ENCODE assay signal across 17 mouse cellular contexts in the genomic region with DNA sequence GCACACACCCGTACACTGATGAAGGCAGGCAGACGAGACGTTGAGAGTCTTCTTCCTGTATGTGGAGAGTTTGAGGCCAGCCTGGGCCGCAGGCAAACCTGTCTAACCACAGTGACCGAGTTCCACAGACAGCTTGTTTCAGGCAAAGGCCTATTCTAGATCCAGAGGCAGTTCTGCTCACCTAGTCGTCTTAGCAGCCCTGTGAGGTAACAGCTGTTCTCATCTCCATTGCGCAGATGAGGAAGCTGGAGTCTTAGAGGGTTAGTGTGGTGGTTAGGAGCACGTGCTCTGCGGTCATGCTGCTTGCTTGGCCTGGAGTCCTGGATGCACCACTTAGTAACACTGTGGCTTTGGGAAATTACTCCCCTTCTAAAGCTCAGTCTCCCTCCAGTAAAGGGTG. TPM values are rescaled to one million over a fixed set of nuclear protein-coding genes. Genes with fewer than 3 reads are reported as not detected.
DNase-seq lines count a peak whose midpoint lies in the region; ATAC-seq and TF ChIP-seq lines count a peak whose summit lies in the region.
"Had no signal": no experiment of that assay in that cellular context is flagged by ENCODE, and none has a peak within 500 bp of the region (broad histone marks: within the 10 kb centered on the region; RNA-seq: fewer than 3 reads in every experiment).

No protein-coding gene starts in this region.

- 0 out of 2 replicates have a peak, but pooled peaks cover 5% of the 10 kb centered on the region for H3K4me1 ChIP-seq in kidney, embryonic 14.5 days (ENCODE audit: control insufficient read depth, insufficient read depth, low read length)
- H3K4me1 ChIP-seq: midbrain, embryonic 13.5 days had no signal

- ATAC-seq in megakaryocyte, adult 5-6 weeks (ENCODE audit: poor library complexity, severe bottlenecking), result peak; percentile 98
- no peak for ATAC-seq in cerebellum, adult (ENCODE audit: insufficient number of reproducible peaks, low FRiP score, low TSS enrichment)
- ATAC-seq in kidney, embryonic 14.5 days (ENCODE audit: low FRiP score, low TSS enrichment), result no peak
- ATAC-seq: activated CD4-positive, CD25-positive, alpha-beta regulatory T cell, adult 4 months; intestine, embryonic 16.5 days; midbrain, embryonic 13.5 days had no signal

- H3K27ac ChIP-seq in kidney, embryonic 14.5 days (ENCODE audit: low read depth, low read length), result no peak overlapping the region
- H3K27ac ChIP-seq: embryonic facial prominence, embryonic 13.5 days; hindbrain, embryonic 13.5 days; lung, embryonic 15.5 days; midbrain, embryonic 13.5 days; stomach, embryonic 15.5 days had no signal

- no peak for TF ChIP-seq CTCF in C2C12 (IDR thresholded peaks at IDR 0.05; ENCODE audit: control insufficient read depth, insufficient read depth, insufficient read length)

- no peaks in the 10 kb centered on the region for H3K36me3 ChIP-seq in C2C12 (ENCODE audit: control insufficient read depth, insufficient read depth)
- peaks cover 3% of the 10 kb centered on the region; the same call in 1 of the 2 replicates for H3K36me3 ChIP-seq in kidney, embryonic 14.5 days (ENCODE audit: control insufficient read depth, insufficient read depth, low read length)
- H3K36me3 ChIP-seq: lung, embryonic 15.5 days; stomach, embryonic 15.5 days had no signal

- no peaks in the 10 kb centered on the region for H3K79me3 ChIP-seq in C2C12 (ENCODE audit: low read depth)

- peak; percentile 22 for DNase-seq in 416B (ENCODE audit: low read depth)
- DNase-seq in thymus, postnatal 0 days (ENCODE audit: low spot score), result peak; percentile 71
- DNase-seq in left cerebral cortex, adult 8-10 months (ENCODE audit: low spot score in 2 of 2), result no peak
- DNase-seq: adrenal gland, postnatal 25 days; kidney, postnatal 10 days; liver had no signal

- no peak overlapping the region for H3K9ac ChIP-seq in kidney, embryonic 14.5 days (ENCODE audit: low read depth, low read length)
- H3K9ac ChIP-seq: embryonic facial prominence, embryonic 13.5 days; hindbrain, embryonic 13.5 days; lung, embryonic 15.5 days; midbrain, embryonic 13.5 days; stomach, embryonic 15.5 days had no signal

- H3K4me3 ChIP-seq in C2C12 (ENCODE audit: insufficient read depth, poor library complexity, severe bottlenecking), result no peak overlapping the region
- no peak overlapping the region for H3K4me3 ChIP-seq in kidney, embryonic 14.5 days (ENCODE audit: low read length)
- H3K4me3 ChIP-seq: embryonic facial prominence, embryonic 13.5 days; hindbrain, embryonic 13.5 days; lung, embryonic 15.5 days; midbrain, embryonic 13.5 days; stomach, embryonic 15.5 days had no signal

- H3K79me2 ChIP-seq in C2C12 (ENCODE audit: control insufficient read depth, insufficient read depth), result no peaks in the 10 kb centered on the region

- H3K9me3 ChIP-seq in kidney, embryonic 14.5 days (ENCODE audit: control insufficient read depth, low read length), result no peaks in the 10 kb centered on the region
- H3K9me3 ChIP-seq: embryonic facial prominence, embryonic 13.5 days; hindbrain, embryonic 13.5 days; lung, embryonic 15.5 days; midbrain, embryonic 13.5 days; stomach, embryonic 15.5 days had no signal

- no peaks in the 10 kb centered on the region for H3K27me3 ChIP-seq in C2C12 (ENCODE audit: control insufficient read depth, insufficient read depth, insufficient read length)
- H3K27me3 ChIP-seq in kidney, embryonic 14.5 days (ENCODE audit: control insufficient read depth, insufficient read depth, low read length), result no peaks in the 10 kb centered on the region
- H3K27me3 ChIP-seq: embryonic facial prominence, embryonic 13.5 days; hindbrain, embryonic 13.5 days; lung, embryonic 15.5 days; midbrain, embryonic 13.5 days; stomach, embryonic 15.5 days had no signal

- WGBS in kidney, embryonic 14.5 days, result 85% methylated on average over 9 of the region's 9 CpGs

- H3ac ChIP-seq in C2C12 (ENCODE audit: control insufficient read depth, insufficient read length, low read depth), result no peak overlapping the region

- no peak overlapping the region for H3K4me2 ChIP-seq in kidney, embryonic 14.5 days (replicated peaks; ENCODE audit: low read depth, low read length)
- H3K4me2 ChIP-seq: embryonic facial prominence, embryonic 13.5 days; hindbrain, embryonic 13.5 days; lung, embryonic 15.5 days; midbrain, embryonic 13.5 days; stomach, embryonic 15.5 days had no signal

TF ChIP-seq in C2C12, 6 proteins besides CTCF, POLR2A, EP300 and RAD21:
- TF ChIP-seq CEBPB (IDR thresholded peaks at IDR 0.05; ENCODE audit: low read depth), result no peak
- TF ChIP-seq MAX (IDR thresholded peaks at IDR 0.05), result peak; percentile 50
- TF ChIP-seq USF1 (IDR thresholded peaks at IDR 0.05; ENCODE audit: low read depth), result peak; percentile 36
- no peak for TF ChIP-seq MYOG (IDR thresholded peaks at IDR 0.05; ENCODE audit: control insufficient read depth, extremely low read depth, insufficient read length)
- TF ChIP-seq MYOD1 (IDR thresholded peaks at IDR 0.05; ENCODE audit: control insufficient read depth, insufficient read length, low read depth), result peak; percentile 53
- no peak for TF ChIP-seq FOSL1 (IDR thresholded peaks at IDR 0.05; ENCODE audit: insufficient read depth, low read length, poor library complexity, severe bottlenecking)

RNA-seq across cellular contexts. Expression of gene Myo1c, which starts 5.6 kb away (rescaled TPM):
- polyA plus RNA-seq in C2C12 (2012; fragmentation: generic; extraction: Trizol), result 166 TPM
- 21.2 and 28.4 TPM in 2 replicates for total RNA-seq in megakaryocyte, adult 5-6 weeks (2015)
- total RNA-seq in megakaryocyte, adult 5-6 weeks (2017), result 25.3 and 29.2 TPM in 2 replicates
- 16.1 and 19.0 TPM in 2 replicates for polyA plus RNA-seq in thymus, postnatal 0 days (2015; fragmentation: Nextera tagmentation; extraction: Ambion mirVana)
- polyA plus RNA-seq in kidney, embryonic 14.5 days (2014; fragmentation: Nextera tagmentation; extraction: Ambion mirVana), result 21.5 and 32.0 TPM in 2 replicates
- 10 to 100 TPM; 18.2 to 27.0 (median 21.2) TPM for total RNA-seq in left cerebral cortex, adult 8-10 months (2022)

RNA-seq across cellular contexts. Expression of gene Inpp5k, which starts 13.9 kb away (rescaled TPM):
- 8.9 TPM for polyA plus RNA-seq in C2C12 (2012; fragmentation: generic; extraction: Trizol)
- 76.2 and 79.9 TPM in 2 replicates for total RNA-seq in megakaryocyte, adult 5-6 weeks (2015)
- total RNA-seq in megakaryocyte, adult 5-6 weeks (2017), result 44.5 and 46.5 TPM in 2 replicates
- 56.9 and 63.9 TPM in 2 replicates for polyA plus RNA-seq in thymus, postnatal 0 days (2015; fragmentation: Nextera tagmentation; extraction: Ambion mirVana)
- polyA plus RNA-seq in kidney, embryonic 14.5 days (2014; fragmentation: Nextera tagmentation; extraction: Ambion mirVana), result 24.9 and 30.1 TPM in 2 replicates
- total RNA-seq in left cerebral cortex, adult 8-10 months (2022), result 10 to 100 TPM; 41.3 to 43.5 (median 42.5) TPM

RNA-seq across cellular contexts. Expression of gene Crk, which starts 34.4 kb away (rescaled TPM):
- polyA plus RNA-seq in C2C12 (2012; fragmentation: generic; extraction: Trizol), result 39.3 TPM
- 52.1 and 54.9 TPM in 2 replicates for total RNA-seq in megakaryocyte, adult 5-6 weeks (2015)
- 50.7 and 56.2 TPM in 2 replicates for total RNA-seq in megakaryocyte, adult 5-6 weeks (2017)
- 58.0 and 64.6 TPM in 2 replicates for polyA plus RNA-seq in thymus, postnatal 0 days (2015; fragmentation: Nextera tagmentation; extraction: Ambion mirVana)
- polyA plus RNA-seq in kidney, embryonic 14.5 days (2014; fragmentation: Nextera tagmentation; extraction: Ambion mirVana), result 66.1 and 119 TPM in 2 replicates
- 100 to 1,000 TPM; 108 to 117 (median 112) TPM for total RNA-seq in left cerebral cortex, adult 8-10 months (2022)

RNA-seq across cellular contexts. Expression of gene Pitpna, which starts 56.8 kb away (rescaled TPM):
- polyA plus RNA-seq in C2C12 (2012; fragmentation: generic; extraction: Trizol), result 118 TPM
- total RNA-seq in megakaryocyte, adult 5-6 weeks (2015), result 387 and 430 TPM in 2 replicates
- total RNA-seq in megakaryocyte, adult 5-6 weeks (2017), result 178 and 226 TPM in 2 replicates
- polyA plus RNA-seq in thymus, postnatal 0 days (2015; fragmentation: Nextera tagmentation; extraction: Ambion mirVana), result 103 and 112 TPM in 2 replicates
- polyA plus RNA-seq in kidney, embryonic 14.5 days (2014; fragmentation: Nextera tagmentation; extraction: Ambion mirVana), result 78.2 and 99.5 TPM in 2 replicates
- total RNA-seq in left cerebral cortex, adult 8-10 months (2022), result 100 to 1,000 TPM; 300 to 319 (median 307) TPM

Comparison
In these comparisons a context has a peak if more than half of its experiments do, and no peak if none do; other contexts are left out.
1. DNase-seq: peak in 416B (single experiment) and thymus, postnatal 0 days (single experiment); none in left cerebral cortex, adult 8-10 months (0 of 2).